Mouse (Mus musculus) urinary bladder, postnatal 36 days (tissue): ENCODE measurements at regions not wholly inside any gene's neighbourhood (a gene's known extent, or its start where the extent isn't known, plus 50 kb on each side); places are given as distances from the start of the nearest gene placed in this dataset.

Experiments used
- DNase-seq, 2 experiments: peaks; one replicate each; pipeline ENCODE4 v3.0.0; 2022; ENCODE audit warnings: low spot score in 2 of 2, mixed read lengths in 1 of 2

- DNase-seq: no peak
Observed at GRCm38 (mm10) chr3:48207950-48208349, 1549.2 kb downstream of the Pcdh18 start.

GRCm38 (mm10) chr3:48194300-48194699 is 1562.8 kb downstream of the Pcdh18 start:
- no peak for DNase-seq

- DNase-seq: no peak
Observed at GRCm38 (mm10) chr3:48144885-48145284, 1612.2 kb downstream of the Pcdh18 start.

- DNase-seq: no peak
Observed at GRCm38 (mm10) chr3:48134938-48135337, 1622.2 kb downstream of the Pcdh18 start.

GRCm38 (mm10) chr3:48124263-48124662 is 1632.9 kb downstream of the Pcdh18 start:
- no peak for DNase-seq

- no peak for DNase-seq
Observed at GRCm38 (mm10) chr3:48100847-48101246, 1652.8 kb upstream of the Pabpc4l start.

GRCm38 (mm10) chr3:48080616-48081015 is 1632.6 kb upstream of the Pabpc4l start:
- DNase-seq: peak in 1 of 2 experiments; percentile 6

GRCm38 (mm10) chr3:48075306-48075705 is 1627.3 kb upstream of the Pabpc4l start:
- DNase-seq: no peak

GRCm38 (mm10) chr3:48068628-48069027 is 1620.6 kb upstream of the Pabpc4l start:
- no peak for DNase-seq
